Mouse (Mus musculus) thymus, adult 18-20 months (tissue): Measurements from ENCODE around the gene Cyp2j5.
A peak's percentile ranks its signal among the peaks of the same experiment; 100 is the strongest.
"Not testable (repeated sequence)": the region's sequence is repeated elsewhere in the genome, so short reads cannot be mapped to it uniquely, and the experiment has no call there.

ENCODE experiments used
- DNase-seq, 2 experiments: peaks; one replicate each; pipeline ENCODE4 v3.0.0; 2022; ENCODE audit warnings: mixed read lengths in 2 of 2

Gene Cyp2j5

GRCm38 (mm10) chr4:96663991-96664390, at the start of gene Cyp2j5:
Gene Cyp2j5, minus strand, starts transcription at chr4:96664154.
- no peak for DNase-seq

GRCm38 (mm10) chr4:96705281-96705951, 41.5 kb upstream of the Cyp2j5 start:
- no peak for DNase-seq

GRCm38 (mm10) chr4:96698218-96698561, 34.2 kb upstream of the Cyp2j5 start:
- no peak for DNase-seq

- DNase-seq: no peak
Observed at GRCm38 (mm10) chr4:96697511-96698217, 33.7 kb upstream of the Cyp2j5 start.

- no peak for DNase-seq
Observed at GRCm38 (mm10) chr4:96696614-96697360, 32.8 kb upstream of the Cyp2j5 start.

GRCm38 (mm10) chr4:96687358-96687803, 23.4 kb upstream of the Cyp2j5 start:
- no peak for DNase-seq

- no peak for DNase-seq
Observed at GRCm38 (mm10) chr4:96683474-96683873, 19.5 kb upstream of the Cyp2j5 start.

- no peak for DNase-seq
Observed at GRCm38 (mm10) chr4:96680966-96681365, 17.0 kb upstream of the Cyp2j5 start.

- DNase-seq: no peak
Observed at GRCm38 (mm10) chr4:96680233-96680632, 16.3 kb upstream of the Cyp2j5 start.

GRCm38 (mm10) chr4:96664668-96665454, 907 bp upstream of the Cyp2j5 start:
- DNase-seq: no peak

- DNase-seq: no peak
Observed at GRCm38 (mm10) chr4:96635455-96635854, 28.5 kb downstream of the Cyp2j5 start.

- DNase-seq: no peak
Observed at GRCm38 (mm10) chr4:96622474-96622873, 41.5 kb downstream of the Cyp2j5 start.

- peak in 1 of 2 experiments; percentile 2 for DNase-seq
Observed at GRCm38 (mm10) chr4:96591791-96592150, 72.2 kb downstream of the Cyp2j5 start.

- DNase-seq: peak; percentile 4 to 6
Observed at GRCm38 (mm10) chr4:96590911-96591790, 72.8 kb downstream of the Cyp2j5 start, which contains the start of gene Cyp2j9. Gene Cyp2j9, minus strand, starts transcription at chr4:96591578.

- no peak for DNase-seq
Observed at GRCm38 (mm10) chr4:96581425-96582088, 82.4 kb downstream of the Cyp2j5 start.

GRCm38 (mm10) chr4:96580351-96580750, 83.6 kb downstream of the Cyp2j5 start:
- not testable (repeated sequence) for DNase-seq
